Mouse (Mus musculus) CH12.LX (cell line): ENCODE measurements around the gene Myocd.

ENCODE experiments used
- CHD1 ChIP-seq: IDR thresholded peaks from 2 replicates; pipeline ENCODE4 v1.6.1; 2012; ENCODE audit warnings: low read depth, low read length, improper control_type of control experiment, inconsistent platforms
- TCF12 ChIP-seq: IDR thresholded peaks from 2 replicates; pipeline ENCODE4 v1.6.1; 2014; ENCODE audit warnings: low read depth, mild to moderate bottlenecking, inconsistent platforms, low read length, improper control_type of control experiment
- ZMIZ1 ChIP-seq: IDR thresholded peaks from 2 replicates; pipeline ENCODE4 v1.6.1; 2012; ENCODE audit warnings: low read depth, mild to moderate bottlenecking, inconsistent platforms, low read length, improper control_type of control experiment

GRCm38 (mm10) chr11:65250366-65250765, 19.4 kb downstream of the Myocd start:
- TF ChIP-seq CHD1 (no peak), TCF12 (no peak), ZMIZ1 (no peak)
